Mouse (Mus musculus): ENCODE results near the gene Sptbn4. TPM values are rescaled to one million over a fixed set of nuclear protein-coding genes. Genes with fewer than 3 reads are reported as not detected.
A peak's percentile ranks its signal among the peaks of the same experiment; 100 is the strongest.

The Sptbn4 gene
- polyA plus RNA-seq, 1 experiment from 2014 or later: 0.27 TPM

- H3K4me1 ChIP-seq: 0 out of 2 replicates have a peak, but pooled peaks cover 9% of the 10 kb centered on the region
- H3K9me3 ChIP-seq: no peaks in the 10 kb centered on the region
- ATAC-seq (ENCODE audit: insufficient number of reproducible peaks, insufficient read depth, low FRiP score, low TSS enrichment): peak; percentile 89
- peak within 1 kb of the TSS; percentile 93 for H3K27ac ChIP-seq
- H3K36me3 ChIP-seq: peaks cover 21% of the 10 kb centered on the region
- peak within 1 kb of the TSS; percentile 57 for H3K4me2 ChIP-seq (replicated peaks)
- H3K4me3 ChIP-seq: peak within 1 kb of the TSS; percentile 55
- peak within 1 kb of the TSS; percentile 58 for H3K9ac ChIP-seq
- no peaks in the 10 kb centered on the region for H3K27me3 ChIP-seq
- under 1% methylated on average over 36 of the region's 36 CpGs for WGBS
Observed at GRCm38 (mm10) chr7:27473156-27473834, 25.8 kb upstream of the Sptbn4 start, which contains the start of gene Sertad3. Gene Sertad3, plus strand, starts transcription at chr7:27473768.

GRCm38 (mm10) chr7:27472596-27472995 is 25.1 kb upstream of the Sptbn4 start:
- Histone ChIP-seq H3K4me3 (peak overlapping the region; percentile 55), H3K36me3 (peaks cover 14% of the 10 kb centered on the region), H3K9me3 (no peaks in the 10 kb centered on the region), H3K4me2 (replicated peaks) (peak overlapping the region; percentile 57), H3K9ac (0 out of 2 replicates have a peak overlapping the region, but pooled peaks have one; percentile 24), H3K4me1 (0 out of 2 replicates have a peak, but pooled peaks cover 9% of the 10 kb centered on the region), H3K27me3 (no peaks in the 10 kb centered on the region), H3K27ac (peak overlapping the region; percentile 76)
- WGBS: 41% methylated on average over 7 of the region's 7 CpGs
- ATAC-seq (ENCODE audit: insufficient number of reproducible peaks, insufficient read depth, low FRiP score, low TSS enrichment): no peak

- no peak for ATAC-seq (ENCODE audit: insufficient number of reproducible peaks, insufficient read depth, low FRiP score, low TSS enrichment)
- H3K27ac ChIP-seq: no peak overlapping the region
- no peak overlapping the region for H3K4me3 ChIP-seq
- no peak overlapping the region for H3K9ac ChIP-seq
- no peaks in the 10 kb centered on the region for H3K9me3 ChIP-seq
- H3K27me3 ChIP-seq: no peaks in the 10 kb centered on the region
- 89% methylated on average over 11 of the region's 11 CpGs for WGBS
- H3K4me2 ChIP-seq (replicated peaks): no peak overlapping the region
- 0 out of 2 replicates have a peak, but pooled peaks cover 9% of the 10 kb centered on the region for H3K4me1 ChIP-seq
- H3K36me3 ChIP-seq: peaks cover 7% of the 10 kb centered on the region
Observed at GRCm38 (mm10) chr7:27471390-27472120, 24.1 kb upstream of the Sptbn4 start.

- Histone ChIP-seq H3K27me3 (no peaks in the 10 kb centered on the region), H3K4me2 (replicated peaks) (no peak overlapping the region), H3K4me3 (no peak overlapping the region), H3K36me3 (no peaks in the 10 kb centered on the region), H3K9me3 (no peaks in the 10 kb centered on the region), H3K4me1 (0 out of 2 replicates have a peak, but pooled peaks cover 3% of the 10 kb centered on the region), H3K27ac (no peak overlapping the region), H3K9ac (no peak overlapping the region)
- WGBS: 40% methylated on average over 4 of the region's 4 CpGs
- no peak for ATAC-seq (ENCODE audit: insufficient number of reproducible peaks, insufficient read depth, low FRiP score, low TSS enrichment)
Observed at GRCm38 (mm10) chr7:27467648-27468047, 20.2 kb upstream of the Sptbn4 start.

- H3K9ac ChIP-seq: no peak overlapping the region
- no peaks in the 10 kb centered on the region for H3K36me3 ChIP-seq
- no peak overlapping the region for H3K4me2 ChIP-seq (replicated peaks)
- no peaks in the 10 kb centered on the region for H3K9me3 ChIP-seq
- 83% methylated on average over 6 of the region's 6 CpGs for WGBS
- no peak overlapping the region for H3K27ac ChIP-seq
- H3K4me3 ChIP-seq: no peak overlapping the region
- H3K27me3 ChIP-seq: no peaks in the 10 kb centered on the region
- no peaks in the 10 kb centered on the region for H3K4me1 ChIP-seq
- ATAC-seq (ENCODE audit: insufficient number of reproducible peaks, insufficient read depth, low FRiP score, low TSS enrichment): no peak
Observed at GRCm38 (mm10) chr7:27460477-27460876, 13.0 kb upstream of the Sptbn4 start.

GRCm38 (mm10) chr7:27459640-27460039 is 12.2 kb upstream of the Sptbn4 start:
- Histone ChIP-seq H3K9me3 (no peaks in the 10 kb centered on the region), H3K27me3 (no peaks in the 10 kb centered on the region), H3K4me2 (replicated peaks) (no peak overlapping the region), H3K27ac (no peak overlapping the region), H3K36me3 (no peaks in the 10 kb centered on the region), H3K4me3 (no peak overlapping the region), H3K4me1 (no peaks in the 10 kb centered on the region), H3K9ac (no peak overlapping the region)
- no peak for ATAC-seq (ENCODE audit: insufficient number of reproducible peaks, insufficient read depth, low FRiP score, low TSS enrichment)
- 92% methylated on average over 5 of the region's 5 CpGs for WGBS

GRCm38 (mm10) chr7:27458614-27459013 is 11.1 kb upstream of the Sptbn4 start:
- H3K4me3 ChIP-seq: no peak overlapping the region
- ATAC-seq (ENCODE audit: insufficient number of reproducible peaks, insufficient read depth, low FRiP score, low TSS enrichment): no peak
- no peaks in the 10 kb centered on the region for H3K4me1 ChIP-seq
- no peak overlapping the region for H3K4me2 ChIP-seq (replicated peaks)
- no peak overlapping the region for H3K27ac ChIP-seq
- no peaks in the 10 kb centered on the region for H3K36me3 ChIP-seq
- no peak overlapping the region for H3K9ac ChIP-seq
- no peaks in the 10 kb centered on the region for H3K9me3 ChIP-seq
- WGBS: 92% methylated on average over 4 of the region's 4 CpGs
- H3K27me3 ChIP-seq: no peaks in the 10 kb centered on the region

GRCm38 (mm10) chr7:27455273-27455672 is 7.8 kb upstream of the Sptbn4 start:
- WGBS: 97% methylated on average over 3 of the region's 3 CpGs
- Histone ChIP-seq H3K4me3 (no peak overlapping the region), H3K9me3 (no peaks in the 10 kb centered on the region), H3K27me3 (no peaks in the 10 kb centered on the region), H3K27ac (no peak overlapping the region), H3K4me1 (no peaks in the 10 kb centered on the region), H3K36me3 (no peaks in the 10 kb centered on the region), H3K9ac (no peak overlapping the region), H3K4me2 (replicated peaks) (no peak overlapping the region)
- no peak for ATAC-seq (ENCODE audit: insufficient number of reproducible peaks, insufficient read depth, low FRiP score, low TSS enrichment)

GRCm38 (mm10) chr7:27454461-27455121 is 7.1 kb upstream of the Sptbn4 start:
- no peak overlapping the region for H3K27ac ChIP-seq
- 69% methylated on average over 10 of the region's 10 CpGs for WGBS
- no peak overlapping the region for H3K4me3 ChIP-seq
- no peak overlapping the region for H3K9ac ChIP-seq
- no peaks in the 10 kb centered on the region for H3K36me3 ChIP-seq
- H3K9me3 ChIP-seq: no peaks in the 10 kb centered on the region
- no peak for ATAC-seq (ENCODE audit: insufficient number of reproducible peaks, insufficient read depth, low FRiP score, low TSS enrichment)
- H3K4me1 ChIP-seq: no peaks in the 10 kb centered on the region
- no peak overlapping the region for H3K4me2 ChIP-seq (replicated peaks)
- no peaks in the 10 kb centered on the region for H3K27me3 ChIP-seq

GRCm38 (mm10) chr7:27452206-27452770 is 4.8 kb upstream of the Sptbn4 start:
- Histone ChIP-seq H3K27me3 (peaks cover 2% of the 10 kb centered on the region; the same call in 1 of the 2 replicates), H3K4me2 (replicated peaks) (no peak overlapping the region), H3K9me3 (no peaks in the 10 kb centered on the region), H3K4me1 (0 out of 2 replicates have a peak, but pooled peaks cover under 1% of the 10 kb centered on the region), H3K36me3 (no peaks in the 10 kb centered on the region), H3K9ac (no peak overlapping the region), H3K4me3 (no peak overlapping the region), H3K27ac (no peak overlapping the region)
- no peak for ATAC-seq (ENCODE audit: insufficient number of reproducible peaks, insufficient read depth, low FRiP score, low TSS enrichment)
- WGBS: 46% methylated on average over 13 of the region's 13 CpGs

- Histone ChIP-seq H3K4me1 (peaks cover 10% of the 10 kb centered on the region; the same call in 1 of the 2 replicates), H3K4me2 (replicated peaks) (no peak overlapping the region), H3K4me3 (no peak overlapping the region), H3K9me3 (no peaks in the 10 kb centered on the region), H3K27me3 (peaks cover 11% of the 10 kb centered on the region), H3K9ac (no peak overlapping the region), H3K27ac (no peak overlapping the region), H3K36me3 (no peaks in the 10 kb centered on the region)
- WGBS: 93% methylated on average over 2 of the region's 2 CpGs
- ATAC-seq (ENCODE audit: insufficient number of reproducible peaks, insufficient read depth, low FRiP score, low TSS enrichment): no peak
Observed at GRCm38 (mm10) chr7:27451359-27451758, 3.9 kb upstream of the Sptbn4 start.
